Mouse (Mus musculus) adrenal gland (tissue): ENCODE results near the gene Atad5.

Experiments used
- intact Hi-C: fragments of 180-260 bp; cut with DNase I; formaldehyde crosslinking; loops from one replicate; pipeline ENCODE4 v1.15.1; 2025

The Atad5 gene

GRCm38 (mm10) chr11:80148313-80148712, 59.1 kb downstream of the Atad5 start:
- intact Hi-C loops = loop anchor here (10.0 kb wide), 1 partner anchor 64 kb away; the partner anchor contains the start of genes Atad5 and Crlf3

DNA sequence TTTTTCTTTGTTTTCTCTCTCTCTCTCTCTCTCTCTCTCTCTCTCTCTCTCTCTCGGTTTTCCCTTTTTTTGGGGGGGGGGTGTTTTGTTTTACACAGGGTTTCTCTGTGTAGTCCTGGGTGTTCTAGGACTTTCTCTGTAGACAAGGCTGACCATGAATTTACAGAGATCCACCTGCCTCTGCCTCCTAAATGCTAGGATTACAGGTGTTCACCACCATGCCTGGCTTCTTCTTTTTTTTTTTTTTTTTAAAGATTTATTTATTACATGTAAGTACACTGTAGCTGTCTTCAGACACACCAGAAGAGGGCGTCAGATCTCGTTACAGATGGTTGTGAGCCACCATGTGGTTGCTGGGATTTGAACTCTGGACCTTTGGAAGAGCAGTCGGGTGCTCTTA, 59.8 kb downstream of the Atad5 start:
- intact Hi-C loops = loop anchor here (10.0 kb wide), 1 partner anchor 64 kb away; the partner anchor contains the start of genes Atad5 and Crlf3

GRCm38 (mm10) chr11:80149412-80150023, 60.3 kb downstream of the Atad5 start:
- intact Hi-C loops = loop anchor here (10.0 kb wide), 1 partner anchor 65 kb away; the partner anchor contains the start of genes Atad5 and Crlf3

DNA sequence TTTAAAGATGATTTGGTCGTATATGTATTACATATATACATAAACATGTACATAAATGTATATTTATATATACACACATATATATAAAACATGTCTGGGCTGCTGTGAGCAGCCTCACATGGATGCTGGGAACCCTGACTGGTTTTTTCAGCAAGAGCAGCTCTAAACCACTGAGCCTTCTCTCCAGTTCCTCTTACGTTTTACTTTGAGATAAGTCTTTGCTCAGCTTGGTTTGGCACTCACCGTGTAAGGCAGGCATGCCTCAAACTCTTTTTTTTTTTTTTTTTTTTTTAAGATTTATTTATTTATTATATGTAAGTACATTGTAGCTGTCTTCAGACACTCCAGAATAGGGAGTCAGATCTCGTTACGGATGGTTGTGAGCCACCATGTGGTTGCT, 61.4 kb downstream of the Atad5 start:
- intact Hi-C loops = no loop called here

DNA sequence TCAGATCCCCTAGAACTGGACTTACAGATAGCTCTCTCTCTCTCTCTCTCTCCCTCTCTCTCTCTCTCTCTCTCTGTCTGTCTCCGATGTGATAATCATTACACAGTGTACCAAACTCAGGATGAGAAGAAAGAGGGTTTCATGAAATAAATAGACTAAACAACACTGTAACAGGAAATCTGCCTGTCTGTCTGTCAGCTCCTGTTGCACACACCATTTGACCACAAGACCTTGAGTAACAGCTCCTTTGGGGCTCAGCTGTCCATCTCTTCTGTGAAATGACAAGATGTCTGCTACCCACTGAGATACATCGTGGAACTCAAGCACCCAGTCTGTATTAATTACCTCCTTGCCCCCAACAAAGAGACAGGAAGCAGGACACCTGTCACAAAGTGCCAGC, 62.3 kb downstream of the Atad5 start:
- intact Hi-C loops = no loop called here

DNA sequence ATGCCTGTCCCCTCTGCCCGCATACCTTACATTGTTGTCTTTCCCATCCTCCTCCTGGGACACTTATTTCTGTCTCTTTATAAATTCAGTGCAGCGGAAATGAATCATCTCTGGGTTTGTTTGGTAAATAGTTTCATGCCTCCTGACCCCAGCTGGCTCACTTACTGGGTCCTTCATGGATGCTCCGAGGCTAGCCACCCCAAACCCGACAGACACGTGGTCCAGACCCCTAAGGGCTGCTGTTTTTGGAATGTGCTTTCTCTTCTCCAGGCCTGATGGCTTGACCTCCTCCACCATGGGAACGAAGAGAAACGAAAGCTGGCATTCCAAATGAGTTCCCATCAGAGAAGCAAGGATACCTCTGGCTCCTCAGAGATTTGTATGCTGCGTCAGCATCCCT, 63.2 kb downstream of the Atad5 start:
- intact Hi-C loops = no loop called here

DNA sequence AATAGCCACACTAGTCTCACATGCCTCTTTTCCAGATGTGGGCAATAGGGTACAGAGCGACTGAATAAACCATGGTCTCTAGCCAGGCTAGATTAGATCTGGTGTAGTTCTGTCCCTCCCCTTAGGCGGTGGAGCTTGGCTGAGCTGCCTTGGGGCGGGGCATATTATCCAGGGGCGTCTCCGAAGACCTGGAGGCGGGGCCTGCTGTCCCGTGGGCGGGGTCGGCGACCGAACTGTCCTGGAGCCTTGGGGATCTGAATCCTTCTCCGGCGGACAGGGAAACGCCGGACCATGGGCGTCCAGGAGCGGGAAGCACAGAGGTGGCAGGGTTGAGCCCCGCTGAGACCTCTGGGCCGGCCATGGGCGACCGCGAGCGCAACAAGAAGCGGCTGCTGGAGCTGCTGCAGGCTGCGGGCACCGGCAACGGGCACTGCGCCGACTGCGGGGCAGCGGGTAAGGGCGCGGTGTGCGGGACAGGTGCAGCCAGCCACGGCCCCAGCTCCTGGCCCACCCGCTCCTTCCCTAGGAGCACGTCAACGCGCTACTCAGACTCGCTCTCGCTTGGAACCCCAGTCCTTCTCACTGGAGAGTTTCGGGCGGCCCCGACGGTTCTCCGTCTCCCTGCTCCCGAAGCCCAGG, 64.8 kb downstream of the Atad5 start, which contains the start of gene Adap2:
Gene Adap2, plus strand, starts transcription at position 249 of the 639 bp plus-strand sequence.
- intact Hi-C loops = no loop called here

- intact Hi-C loops = no loop called here
Measured at GRCm38 (mm10) chr11:80154501-80154900, 65.3 kb downstream of the Atad5 start.

- intact Hi-C loops = no loop called here
Measured at GRCm38 (mm10) chr11:80155541-80155940, 66.3 kb downstream of the Atad5 start.

DNA sequence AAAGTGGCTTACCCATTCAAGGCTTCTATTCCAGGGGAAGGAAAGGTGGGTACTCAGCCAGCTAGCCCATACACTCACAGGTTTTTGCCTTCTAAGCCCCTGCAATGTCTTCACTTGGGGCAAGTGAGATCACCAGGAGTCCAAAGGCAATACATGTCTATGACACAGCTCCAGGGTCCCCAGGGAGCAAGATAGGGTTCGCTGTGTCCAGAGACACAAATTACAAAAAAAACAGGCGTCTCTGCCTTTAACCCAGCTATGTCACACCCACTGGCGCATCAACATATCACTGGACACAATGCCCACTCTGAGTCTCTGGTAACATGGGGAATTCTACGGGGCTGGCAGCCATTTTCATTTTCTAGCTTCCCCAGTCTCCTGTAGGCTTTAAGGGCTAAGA, 66.8 kb downstream of the Atad5 start:
- intact Hi-C loops = no loop called here

- intact Hi-C loops = no loop called here
Measured at GRCm38 (mm10) chr11:80156841-80157240, 67.6 kb downstream of the Atad5 start.

- intact Hi-C loops = no loop called here
Measured at GRCm38 (mm10) chr11:80159018-80159417, 69.8 kb downstream of the Atad5 start.

DNA sequence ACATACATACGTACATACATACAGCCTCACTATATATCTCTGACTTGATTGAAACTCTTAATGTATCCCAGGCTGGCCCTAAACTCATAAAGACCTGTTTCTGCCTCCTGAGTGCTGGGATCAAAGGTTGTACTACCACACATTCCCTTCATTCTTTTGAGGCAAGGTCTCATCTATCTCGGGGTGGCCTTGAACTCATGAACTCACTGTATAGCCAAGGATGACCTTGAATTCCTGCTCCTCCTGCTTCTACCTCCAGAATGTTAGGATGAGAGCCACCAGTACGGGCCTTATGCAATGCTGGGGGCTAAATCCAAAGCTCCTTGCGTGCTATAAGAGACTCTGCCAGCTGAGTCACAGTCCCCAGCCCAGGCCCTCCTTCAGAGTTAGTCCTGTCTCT, 71.8 kb downstream of the Atad5 start:
- intact Hi-C loops = no loop called here

GRCm38 (mm10) chr11:80163362-80164116, 74.3 kb downstream of the Atad5 start:
- intact Hi-C loops = no loop called here

DNA sequence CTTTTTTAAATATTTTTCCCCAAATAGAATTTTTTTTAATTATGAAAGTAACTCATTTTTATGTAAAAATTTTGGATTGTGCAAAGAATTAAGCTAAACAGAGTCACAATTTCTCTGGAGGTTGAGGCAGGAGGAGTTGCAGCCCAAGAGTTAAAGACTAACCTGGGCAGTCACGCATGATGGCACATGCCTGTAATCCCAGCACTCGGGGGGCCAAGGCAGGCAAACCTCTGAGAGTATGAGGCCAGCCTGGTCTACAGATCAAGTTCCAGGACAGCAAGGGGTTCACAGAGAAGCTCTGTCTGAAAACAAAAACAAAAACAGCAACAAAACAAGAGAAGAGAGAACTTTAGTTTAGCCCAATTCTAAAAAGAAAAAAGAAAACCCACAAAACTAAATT, 75.0 kb downstream of the Atad5 start:
- intact Hi-C loops = no loop called here

- intact Hi-C loops = no loop called here
Measured at GRCm38 (mm10) chr11:80168121-80168520, 78.9 kb downstream of the Atad5 start.

DNA sequence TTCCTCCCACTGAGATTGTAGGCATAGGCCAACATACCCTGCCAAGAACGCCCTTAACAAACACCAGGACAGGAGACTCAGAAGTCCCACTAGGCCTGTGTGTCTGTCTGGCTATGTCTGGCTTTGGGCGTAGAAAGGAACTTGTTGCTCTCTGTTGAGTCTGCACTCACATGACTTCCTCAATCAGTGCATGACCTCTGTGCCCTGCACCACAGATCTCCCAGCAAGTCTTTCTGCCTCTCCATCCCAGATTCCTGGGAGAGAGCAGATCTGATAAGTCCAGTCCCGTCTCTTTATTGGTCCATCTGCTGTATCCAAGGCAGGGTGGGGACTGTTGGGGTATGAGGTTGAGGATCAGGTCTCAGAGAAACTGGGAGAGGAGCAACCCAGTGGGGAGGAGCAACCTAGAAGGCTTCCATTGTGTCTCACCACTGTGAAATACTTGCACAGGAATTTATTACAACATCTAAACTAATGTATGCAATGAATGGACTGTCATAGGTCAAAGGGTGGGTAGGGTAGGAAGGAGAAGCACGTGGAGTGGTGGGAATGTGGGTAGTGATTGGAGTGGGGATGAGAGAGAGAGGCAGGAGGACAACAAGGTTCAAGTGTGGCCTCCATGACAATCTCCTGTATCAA, 79.5 kb downstream of the Atad5 start:
- intact Hi-C loops = no loop called here

GRCm38 (mm10) chr11:80169629-80170028, 80.4 kb downstream of the Atad5 start:
- intact Hi-C loops = no loop called here

DNA sequence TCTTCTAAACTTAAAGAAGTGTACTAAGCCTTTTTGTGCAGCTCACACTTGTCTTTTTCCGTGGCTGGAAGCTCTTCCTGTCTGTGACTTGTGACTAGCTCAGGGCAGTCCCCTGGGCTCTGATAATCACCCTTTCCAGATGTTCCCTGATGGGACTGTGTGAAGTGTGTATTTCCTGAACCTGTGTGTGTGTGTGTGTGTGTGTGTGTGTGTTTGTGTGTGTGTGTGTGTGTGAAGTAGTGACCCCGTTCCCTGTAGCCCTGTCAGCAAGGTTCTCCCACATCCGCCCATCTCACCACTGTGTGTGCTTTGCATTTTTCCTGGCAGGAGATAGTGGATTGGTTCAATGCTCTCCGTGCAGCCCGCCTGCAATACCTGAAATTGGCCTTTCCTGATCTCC, 81.2 kb downstream of the Atad5 start:
- intact Hi-C loops = no loop called here

GRCm38 (mm10) chr11:80171884-80172283, 82.7 kb downstream of the Atad5 start:
- intact Hi-C loops = no loop called here

DNA sequence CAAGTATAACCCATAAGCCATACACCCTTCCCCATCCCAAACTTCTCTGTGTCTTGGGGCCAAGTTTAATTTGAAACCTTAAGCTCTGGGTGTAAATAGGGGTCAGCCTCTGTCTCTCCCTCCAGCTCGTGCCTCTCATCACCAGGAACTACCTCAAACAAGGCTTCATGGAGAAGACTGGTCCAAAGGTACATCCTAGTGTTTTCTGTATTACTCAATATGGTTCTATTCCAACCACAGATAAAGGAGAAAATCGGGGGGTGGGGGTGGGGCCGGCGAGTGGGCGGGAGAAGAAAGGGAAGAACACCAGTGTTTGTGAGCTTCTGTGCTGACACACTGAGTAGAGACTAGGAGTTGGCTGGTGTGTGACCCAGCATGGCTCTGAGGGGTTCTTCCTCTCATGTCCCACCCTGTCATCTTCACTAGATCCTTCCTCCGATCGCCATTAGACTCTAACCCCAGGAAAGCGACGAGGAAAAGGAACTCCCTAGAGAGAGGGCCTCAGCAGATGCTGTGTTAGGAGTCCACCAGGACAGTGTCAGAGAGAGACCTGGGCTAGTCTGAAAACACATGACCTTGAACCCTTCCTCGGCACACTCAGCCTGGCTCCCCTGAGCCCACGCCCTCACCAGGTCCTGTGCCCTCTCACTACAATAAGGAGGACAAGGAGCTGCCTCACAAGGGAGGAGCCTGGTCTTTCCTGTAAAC, 84.9 kb downstream of the Atad5 start:
- intact Hi-C loops = no loop called here
